Mouse (Mus musculus) E14TG2a.4 (cell line): ENCODE results near the gene Slc12a9.

ENCODE experiments used
- CTCF ChIP-seq: conservative IDR thresholded peaks from 2 replicates; pipeline ENCODE4 v1.5.1; 2014; ENCODE audit warnings: low read length
- NANOG ChIP-seq: IDR thresholded peaks from 2 replicates; pipeline ENCODE4 v1.6.1; 2014; ENCODE audit warnings: borderline replicate concordance, low read length, mixed read lengths

DNA sequence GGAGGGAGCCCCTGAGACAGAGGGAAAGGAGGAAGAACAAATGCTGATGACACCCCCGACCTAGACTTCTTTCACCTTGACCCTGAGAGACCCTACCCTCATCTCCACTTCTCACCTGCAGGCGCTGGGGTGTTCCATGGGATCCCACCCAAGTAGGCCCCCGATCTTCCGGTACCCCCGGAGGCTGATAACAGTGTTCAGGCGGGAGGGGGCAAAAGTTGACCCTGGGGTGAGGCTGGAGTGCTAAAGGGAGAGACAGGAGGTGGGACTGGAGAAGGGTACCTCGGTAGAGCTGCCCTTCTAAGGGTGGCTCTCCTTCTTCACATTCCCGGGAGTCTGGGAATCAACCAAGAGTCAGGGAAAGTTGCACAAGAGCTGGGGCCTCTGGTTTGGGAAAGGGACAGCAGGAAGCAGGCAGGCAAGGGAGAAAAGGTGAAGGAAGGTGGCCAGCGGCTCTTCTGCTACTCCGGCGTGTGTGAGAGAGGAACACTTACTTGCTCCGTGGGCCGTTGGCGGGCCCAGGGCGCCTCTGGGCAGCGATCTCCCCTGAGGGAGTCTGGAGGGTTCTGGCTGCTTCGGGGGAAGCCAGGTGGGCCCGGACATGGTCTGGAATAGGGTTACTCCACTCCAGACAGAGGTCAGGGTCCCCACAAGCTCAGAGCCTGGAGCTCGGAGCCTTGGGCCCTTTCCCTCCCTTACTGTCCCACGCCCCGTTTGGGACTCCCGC lies 19.8 kb downstream of the Slc12a9 start:
- no peak for TF ChIP-seq NANOG
- TF ChIP-seq CTCF = no peak
